Mouse (Mus musculus): ENCODE measurements around the gene 4930562C15Rik.
A peak's percentile ranks its signal among the peaks of the same experiment; 100 is the strongest.

- TF ChIP-seq HCFC1 (IDR thresholded peaks at IDR 0.05; ENCODE audit: borderline replicate concordance, insufficient read depth, low read length) (peak; percentile 63; the same call in 1 of the 2 replicates), ZC3H11A (IDR thresholded peaks at IDR 0.05; ENCODE audit: borderline replicate concordance, low read depth, low read length) (no peak)
Measured at GRCm38 (mm10) chr16:4885760-4886689, 50.8 kb downstream of the 4930562C15Rik start, which contains the start of gene Mgrn1.

Measured in ES-E14 (cell line).